Mouse (Mus musculus) spleen, embryonic (tissue): ENCODE measurements around the gene D630045J12Rik.

ENCODE experiments used
- CTCF ChIA-PET: fragments of 350-600 bp; sonication (Branson Sonifier 250); formaldehyde crosslinking; loops from one replicate; lab custom pipeline; 2022; lab: Charles Lee

D630045J12Rik gene

GRCm38 (mm10) chr6:38242833-38243232 is 11.0 kb downstream of the D630045J12Rik start:
- CTCF ChIA-PET: no interaction called here

GRCm38 (mm10) chr6:38242295-38242830 is 11.4 kb downstream of the D630045J12Rik start:
- CTCF ChIA-PET: no interaction called here

GRCm38 (mm10) chr6:38241508-38241907 is 12.3 kb downstream of the D630045J12Rik start:
- CTCF ChIA-PET: no interaction called here

- CTCF ChIA-PET: no interaction called here
These were observed 13.2 kb downstream of the D630045J12Rik start for GRCm38 (mm10) chr6:38240618-38241017.

- CTCF ChIA-PET: interaction anchor here (0.6 kb wide), 2 partner anchors 70 to 377 kb away, joined by 6 to 13 read pairs; no protein-coding TSS in a partner anchor
These were observed 15.4 kb downstream of the D630045J12Rik start for GRCm38 (mm10) chr6:38238382-38238781.

GRCm38 (mm10) chr6:38235991-38236658 is 17.7 kb downstream of the D630045J12Rik start:
- CTCF ChIA-PET: no interaction called here

GRCm38 (mm10) chr6:38233803-38234202 is 20.0 kb downstream of the D630045J12Rik start:
- CTCF ChIA-PET: no interaction called here

GRCm38 (mm10) chr6:38232917-38233316 is 20.9 kb downstream of the D630045J12Rik start:
- CTCF ChIA-PET: no interaction called here

GRCm38 (mm10) chr6:38231994-38232393 is 21.8 kb downstream of the D630045J12Rik start:
- CTCF ChIA-PET: interaction anchor here (0.6 kb wide), 1 partner anchor 82 kb away, joined by 23 read pairs; no protein-coding TSS in a partner anchor

- CTCF ChIA-PET: no interaction called here
These were observed 29.7 kb downstream of the D630045J12Rik start for GRCm38 (mm10) chr6:38224079-38224478.

- CTCF ChIA-PET: no interaction called here
These were observed 34.5 kb downstream of the D630045J12Rik start for GRCm38 (mm10) chr6:38219261-38219660.

- CTCF ChIA-PET: interaction anchor here (0.6 kb wide), 1 partner anchor 21 kb away, joined by 4 read pairs; no protein-coding TSS in a partner anchor
These were observed 38.2 kb downstream of the D630045J12Rik start for GRCm38 (mm10) chr6:38215448-38216110.

GRCm38 (mm10) chr6:38207621-38208020 is 46.2 kb downstream of the D630045J12Rik start:
- CTCF ChIA-PET: no interaction called here

- CTCF ChIA-PET: no interaction called here
These were observed 46.8 kb downstream of the D630045J12Rik start for GRCm38 (mm10) chr6:38206941-38207531.

- CTCF ChIA-PET: no interaction called here
These were observed 48.4 kb downstream of the D630045J12Rik start for GRCm38 (mm10) chr6:38205375-38205774.

- CTCF ChIA-PET: interaction anchor here (0.6 kb wide), 1 partner anchor 100 kb away, joined by 9 read pairs; no protein-coding TSS in a partner anchor
These were observed 50.0 kb downstream of the D630045J12Rik start for GRCm38 (mm10) chr6:38203820-38204219.

- CTCF ChIA-PET: interaction anchor here (0.6 kb wide), 1 partner anchor 189 kb away, joined by 3 read pairs; no protein-coding TSS in a partner anchor
These were observed 51.0 kb downstream of the D630045J12Rik start for GRCm38 (mm10) chr6:38202816-38203215.

- CTCF ChIA-PET: no interaction called here
These were observed 52.3 kb downstream of the D630045J12Rik start for GRCm38 (mm10) chr6:38201495-38201894.

GRCm38 (mm10) chr6:38199599-38199998 is 54.2 kb downstream of the D630045J12Rik start:
- CTCF ChIA-PET: no interaction called here

GRCm38 (mm10) chr6:38198727-38199126 is 55.1 kb downstream of the D630045J12Rik start:
- CTCF ChIA-PET: no interaction called here

GRCm38 (mm10) chr6:38196266-38197189 is 57.3 kb downstream of the D630045J12Rik start:
- CTCF ChIA-PET: no interaction called here
